Mouse (Mus musculus) embryonic facial prominence, embryonic 13.5 days (tissue): ENCODE measurements around the gene Gm45021. TPM values are rescaled to one million over a fixed set of nuclear protein-coding genes. Genes with fewer than 3 reads are reported as not detected.
A peak's percentile ranks its signal among the peaks of the same experiment; 100 is the strongest.

ENCODE experiments used
- ATAC-seq: fragments of 200-750 bp; cut with Nextera tagmentation; 2 replicates; pipeline ENCODE4 v1.8.0; 2017; ENCODE audit warnings: low read depth; ENCODE audit not compliant: insufficient number of reproducible peaks, insufficient read depth, low FRiP score, low TSS enrichment
- H3K27ac ChIP-seq: fragments of 300-500 bp; sonication (generic); 2 replicates; pipeline ENCODE4 v1.5.1; 2015; ENCODE audit warnings: moderate library complexity, mild to moderate bottlenecking, inconsistent platforms
- H3K27me3 ChIP-seq: fragments of 300-500 bp; sonication (generic); 2 replicates; pipeline ENCODE4 v1.6.1; 2015; ENCODE audit warnings: mild to moderate bottlenecking, inconsistent platforms
- H3K36me3 ChIP-seq: fragments of 300-500 bp; sonication (generic); 2 replicates; pipeline ENCODE4 v1.6.1; 2015; ENCODE audit warnings: mild to moderate bottlenecking, inconsistent platforms
- H3K4me1 ChIP-seq: fragments of 300-500 bp; sonication (generic); 2 replicates; pipeline ENCODE4 v1.6.1; 2015; ENCODE audit warnings: inconsistent platforms
- H3K4me2 ChIP-seq: fragments of 300-500 bp; sonication (generic); 2 replicates; pipeline ENCODE4 v1.6.1; 2015; ENCODE audit warnings: moderate library complexity, mild to moderate bottlenecking, inconsistent platforms
- H3K4me3 ChIP-seq: fragments of 300-500 bp; sonication (generic); 2 replicates; pipeline ENCODE4 v1.5.1; 2015; ENCODE audit warnings: mild to moderate bottlenecking, inconsistent platforms
- H3K9ac ChIP-seq: fragments of 300-500 bp; sonication (generic); 2 replicates; pipeline ENCODE4 v1.6.1; 2015; ENCODE audit warnings: mild to moderate bottlenecking, inconsistent platforms
- H3K9me3 ChIP-seq: fragments of 300-500 bp; sonication (generic); 2 replicates; pipeline ENCODE4 v1.6.1; 2016; ENCODE audit warnings: inconsistent platforms
- WGBS: fragments of 180-500 bp; shearing (Covaris S2); methylation state at CpG from one replicate; pipeline ENCODE4 v1.1.7; 2015; ENCODE audit warnings: mixed read lengths; 5-methylcytosine and 5-hydroxymethylcytosine counted together
- polyA plus RNA-seq: library from polyadenylated mRNA; unstranded; fragments of >200 nt; fragmentation: Nextera tagmentation; extraction: Ambion mirVana; gene quantifications from 2 replicates; pipeline ENCODE4 v1.2.1, GENCODE M21; 2015

The Gm45021 gene
- polyA plus RNA-seq, 1 experiment from 2014 or later, result not detected

DNA sequence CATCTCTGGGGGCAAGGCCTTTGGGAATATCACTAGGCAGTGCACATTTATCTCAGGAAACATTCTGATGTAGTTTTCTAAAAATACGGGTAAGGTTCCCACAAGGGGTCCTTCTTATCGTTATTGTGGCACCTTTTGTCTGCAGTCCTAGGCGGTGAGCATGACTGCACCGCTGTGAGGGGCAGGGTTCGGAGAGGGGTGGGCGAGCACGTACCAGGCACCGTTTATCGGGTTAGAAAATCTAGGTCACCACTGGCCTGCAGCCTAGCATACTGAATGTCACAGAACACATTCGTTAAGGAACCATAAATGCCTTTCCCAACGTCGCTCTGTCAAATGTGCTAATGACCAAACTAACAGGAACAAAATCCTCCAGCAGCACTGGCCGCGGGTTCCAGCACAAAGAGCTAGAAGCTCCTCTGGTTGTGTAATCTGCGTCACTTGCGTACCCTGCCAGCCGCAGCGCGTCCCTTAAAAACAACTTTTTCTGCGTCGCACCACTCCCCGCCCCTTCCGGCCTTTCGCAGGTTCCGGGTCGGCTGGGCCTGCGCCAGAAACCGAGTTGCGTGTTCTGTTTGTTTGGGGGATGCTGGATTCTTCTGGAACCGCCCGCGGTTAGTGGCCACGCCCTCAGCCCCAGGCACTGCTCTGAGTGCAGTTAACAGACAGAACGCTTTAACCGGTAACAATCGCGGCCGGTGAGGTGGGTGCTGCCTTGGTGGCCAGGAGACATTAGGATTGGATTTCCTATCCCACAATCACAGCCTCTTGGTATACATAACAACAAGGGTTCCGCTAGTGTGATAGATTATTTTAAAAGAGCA is 34.9 kb upstream of the Gm45021 start, which contains the start of gene Lrrc61:
Gene Lrrc61 (plus strand): TSS at position 517 of the 824 bp plus-strand sequence.
- H3K27me3 ChIP-seq, result no peaks in the 10 kb centered on the region
- peak within 1 kb of the TSS; percentile 76 for H3K4me2 ChIP-seq
- no peaks in the 10 kb centered on the region for H3K9me3 ChIP-seq
- peaks cover 13% of the 10 kb centered on the region for H3K4me1 ChIP-seq
- peak within 1 kb of the TSS; percentile 80 for H3K9ac ChIP-seq
- peak; percentile 80 for ATAC-seq
- H3K4me3 ChIP-seq, result peak within 1 kb of the TSS; percentile 52
- H3K27ac ChIP-seq, result peak within 1 kb of the TSS; percentile 98
- peaks cover 8% of the 10 kb centered on the region; the same call in 1 of the 2 replicates for H3K36me3 ChIP-seq
- WGBS, result under 1% methylated on average over 39 of the region's 39 CpGs

DNA sequence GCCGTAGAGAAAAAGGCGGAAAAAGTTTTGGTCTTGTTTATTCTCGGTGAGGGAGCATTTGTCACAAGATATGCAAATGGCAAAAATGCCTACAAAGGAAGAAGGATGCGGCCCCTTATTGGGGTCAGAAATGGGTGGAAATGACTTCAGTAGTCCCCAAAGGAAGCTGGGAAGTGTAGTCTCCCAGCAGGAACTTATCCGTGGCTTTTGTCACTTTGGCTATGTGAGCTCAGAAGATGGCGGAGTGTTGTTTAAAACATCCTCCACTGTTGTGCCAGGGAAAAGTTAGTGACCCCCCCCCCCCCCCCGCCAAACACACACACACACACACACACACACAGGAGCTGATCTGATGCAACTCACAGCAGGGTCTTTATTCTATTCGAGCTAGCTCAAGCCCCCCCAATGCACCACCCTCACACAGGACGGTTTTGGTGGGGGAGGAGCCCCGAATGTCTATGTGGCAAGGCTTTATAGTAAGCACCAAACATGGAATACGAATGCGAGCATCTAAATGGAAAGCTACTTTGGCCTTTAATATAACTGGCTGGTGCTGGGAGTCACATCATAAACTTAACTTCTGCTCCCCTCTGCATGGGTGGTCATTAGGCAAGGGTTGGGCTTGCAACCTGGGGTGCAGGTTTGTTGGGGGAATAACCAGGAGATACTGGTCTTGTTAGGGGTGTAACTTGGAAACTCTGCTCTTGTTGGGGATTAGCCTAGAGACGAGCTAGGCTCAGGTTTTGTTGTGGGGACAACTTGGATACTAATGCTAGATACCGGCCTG is 34.1 kb upstream of the Gm45021 start:
- peak overlapping the region; percentile 52 for H3K4me3 ChIP-seq
- peak overlapping the region; percentile 76 for H3K4me2 ChIP-seq

DNA sequence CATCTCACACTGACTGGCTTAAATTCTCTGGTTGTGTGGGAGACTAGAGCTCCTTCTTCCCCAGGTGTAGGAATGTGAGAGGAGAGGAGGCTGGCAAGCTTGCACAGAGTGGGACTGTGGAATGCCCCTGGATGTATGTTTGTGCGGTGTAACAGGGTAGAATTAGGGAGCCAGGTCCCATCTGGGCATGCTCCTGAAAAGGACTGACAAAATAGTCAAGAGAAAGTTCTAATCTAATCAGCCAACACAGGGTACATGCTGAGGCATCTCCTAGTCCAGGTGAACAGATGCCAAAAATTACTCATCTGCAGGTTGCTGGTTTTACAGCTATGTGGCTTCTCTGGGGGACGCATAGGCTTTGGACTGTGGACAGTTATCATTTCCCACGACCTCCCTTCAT is 33.5 kb upstream of the Gm45021 start:
- H3K4me3 ChIP-seq, result no peak overlapping the region
- WGBS, result 86% methylated on average over 3 of the region's 3 CpGs

More for the DNA sequence above, 34.1 kb upstream of the Gm45021 start:
- Histone ChIP-seq H3K27me3 (no peaks in the 10 kb centered on the region), H3K9ac (peak overlapping the region; percentile 80), H3K9me3 (no peaks in the 10 kb centered on the region), H3K4me1 (peaks cover 13% of the 10 kb centered on the region), H3K36me3 (peaks cover 8% of the 10 kb centered on the region; the same call in 1 of the 2 replicates), H3K27ac (peak overlapping the region; percentile 98)
- ATAC-seq, result peak; percentile 69
- 27% methylated on average over 14 of the region's 14 CpGs for WGBS

DNA sequence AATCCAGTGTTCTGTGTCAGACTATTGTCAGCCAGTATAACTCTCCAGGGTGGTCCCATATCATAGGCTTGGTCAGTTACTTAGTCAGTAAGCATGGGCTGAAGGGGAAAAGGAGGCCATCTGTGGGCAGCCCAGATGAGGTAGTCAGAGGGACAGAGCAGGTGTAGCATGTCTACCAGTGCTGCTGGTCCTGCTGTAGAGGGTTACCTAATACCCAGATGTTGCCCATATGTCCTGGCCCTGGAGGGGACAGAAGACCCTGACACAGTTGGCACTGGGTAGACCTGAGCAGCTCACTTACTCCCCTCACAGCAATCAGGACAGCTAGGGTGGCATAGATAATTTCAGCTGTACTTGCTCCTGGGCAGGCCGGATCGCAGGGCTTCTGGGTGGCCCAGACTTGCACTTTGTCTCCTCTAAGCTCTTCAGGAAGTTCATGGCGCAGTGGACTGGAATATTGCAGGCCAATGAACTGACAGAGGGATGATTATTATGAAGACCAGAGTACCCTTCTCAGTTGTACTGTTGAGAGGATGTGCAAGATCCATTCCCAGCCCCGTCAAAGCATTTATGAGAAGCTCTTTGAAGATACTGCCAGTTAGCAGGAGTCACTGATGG is 23.6 kb upstream of the Gm45021 start:
- H3K4me3 ChIP-seq, result no peak overlapping the region
- H3K4me1 ChIP-seq, result peaks cover 14% of the 10 kb centered on the region; the same call in 1 of the 2 replicates
- no peak overlapping the region for H3K27ac ChIP-seq
- H3K4me2 ChIP-seq, result no peak overlapping the region
- no peaks in the 10 kb centered on the region for H3K27me3 ChIP-seq
- 92% methylated on average over 4 of the region's 4 CpGs for WGBS
- no peak for ATAC-seq
- peaks cover 23% of the 10 kb centered on the region for H3K36me3 ChIP-seq
- peaks cover 5% of the 10 kb centered on the region; the same call in 1 of the 2 replicates for H3K9me3 ChIP-seq
- no peak overlapping the region for H3K9ac ChIP-seq

More for the DNA sequence above, 33.5 kb upstream of the Gm45021 start:
- Histone ChIP-seq H3K27me3 (no peaks in the 10 kb centered on the region), H3K27ac (peak overlapping the region; percentile 98), H3K36me3 (peaks cover 10% of the 10 kb centered on the region; the same call in 1 of the 2 replicates), H3K4me2 (peak overlapping the region; percentile 76; the same call in 1 of the 2 replicates), H3K9ac (no peak overlapping the region), H3K4me1 (peaks cover 13% of the 10 kb centered on the region), H3K9me3 (no peaks in the 10 kb centered on the region)
- ATAC-seq, result no peak

DNA sequence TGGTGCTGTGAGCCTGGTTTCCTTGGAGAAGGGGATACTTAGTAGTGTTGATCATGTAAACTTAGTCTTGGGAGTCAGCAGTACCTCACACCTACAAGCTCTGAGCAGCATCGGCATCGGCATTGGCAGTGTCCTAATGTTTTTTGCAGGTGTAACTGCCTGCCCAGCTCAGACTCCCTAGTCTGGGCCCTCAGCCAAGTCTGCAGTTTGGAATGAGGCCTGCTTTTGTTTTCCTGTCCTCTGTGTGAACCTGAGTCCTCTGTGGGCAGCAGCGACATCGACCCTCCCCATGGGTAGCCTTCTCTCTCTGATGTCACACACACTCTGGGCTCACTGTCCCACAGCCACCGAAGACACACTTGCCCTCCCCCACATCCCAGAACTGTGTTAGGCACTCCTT is 23.1 kb upstream of the Gm45021 start:
- Histone ChIP-seq H3K4me1 (peaks cover 14% of the 10 kb centered on the region; the same call in 1 of the 2 replicates), H3K27ac (no peak overlapping the region), H3K27me3 (no peaks in the 10 kb centered on the region), H3K9me3 (peaks cover 5% of the 10 kb centered on the region; the same call in 1 of the 2 replicates), H3K36me3 (peaks cover 23% of the 10 kb centered on the region), H3K4me2 (no peak overlapping the region), H3K4me3 (no peak overlapping the region), H3K9ac (no peak overlapping the region)
- ATAC-seq, result peak; percentile 35; the same call in 1 of the 2 replicates
- WGBS, result 58% methylated on average over 5 of the region's 5 CpGs

DNA sequence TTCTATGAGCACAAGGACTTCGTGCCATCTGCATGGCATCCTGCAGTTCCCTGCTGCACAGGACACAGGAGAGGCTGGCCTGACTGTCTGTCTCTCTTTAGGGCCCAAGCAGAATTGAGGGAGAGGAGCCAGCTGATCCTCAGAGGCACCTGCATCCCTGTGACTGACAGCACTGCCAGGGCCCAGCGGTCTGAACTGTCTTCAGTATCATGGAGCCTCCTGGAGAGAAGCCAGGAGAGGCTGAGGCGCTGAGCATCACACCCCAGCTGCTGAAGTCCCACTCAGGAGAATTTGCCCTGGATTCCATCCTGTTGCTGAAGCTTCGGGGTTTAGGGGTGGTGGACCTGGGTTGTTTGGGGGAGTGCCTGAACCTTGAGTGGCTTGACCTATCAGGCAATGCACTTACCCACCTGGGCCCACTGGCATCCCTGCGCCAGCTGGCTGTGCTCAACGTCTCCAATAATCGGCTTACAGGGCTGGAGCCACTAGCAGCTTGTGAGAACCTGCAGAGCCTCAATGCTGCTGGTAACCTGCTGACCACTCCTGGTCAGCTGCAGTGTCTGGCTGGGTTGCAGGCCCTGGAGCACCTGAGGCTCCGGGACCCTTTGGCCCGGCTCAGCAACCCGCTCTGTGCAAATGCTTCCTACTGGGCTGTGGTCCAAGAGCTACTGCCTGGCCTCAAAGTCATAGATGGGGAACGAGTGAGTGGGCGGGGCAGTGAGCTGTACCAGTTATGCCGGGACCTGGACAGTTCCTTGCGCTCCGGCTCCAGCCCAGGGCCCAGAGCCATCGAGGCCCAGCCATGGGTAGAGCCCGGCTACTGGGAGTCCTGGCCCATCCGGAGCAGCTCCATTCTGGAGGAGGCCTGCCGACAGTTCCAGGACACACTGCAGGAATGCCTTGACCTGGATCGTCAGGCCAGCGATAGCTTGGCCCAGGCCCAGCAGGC is 21.1 kb upstream of the Gm45021 start:
- Histone ChIP-seq H3K36me3 (peaks cover 22% of the 10 kb centered on the region), H3K4me3 (no peak overlapping the region), H3K27me3 (no peaks in the 10 kb centered on the region), H3K4me2 (no peak overlapping the region), H3K9me3 (peaks cover 5% of the 10 kb centered on the region; the same call in 1 of the 2 replicates), H3K27ac (no peak overlapping the region), H3K4me1 (peaks cover 14% of the 10 kb centered on the region; the same call in 1 of the 2 replicates), H3K9ac (no peak overlapping the region)
- ATAC-seq, result no peak
- 85% methylated on average over 21 of the region's 21 CpGs for WGBS

DNA sequence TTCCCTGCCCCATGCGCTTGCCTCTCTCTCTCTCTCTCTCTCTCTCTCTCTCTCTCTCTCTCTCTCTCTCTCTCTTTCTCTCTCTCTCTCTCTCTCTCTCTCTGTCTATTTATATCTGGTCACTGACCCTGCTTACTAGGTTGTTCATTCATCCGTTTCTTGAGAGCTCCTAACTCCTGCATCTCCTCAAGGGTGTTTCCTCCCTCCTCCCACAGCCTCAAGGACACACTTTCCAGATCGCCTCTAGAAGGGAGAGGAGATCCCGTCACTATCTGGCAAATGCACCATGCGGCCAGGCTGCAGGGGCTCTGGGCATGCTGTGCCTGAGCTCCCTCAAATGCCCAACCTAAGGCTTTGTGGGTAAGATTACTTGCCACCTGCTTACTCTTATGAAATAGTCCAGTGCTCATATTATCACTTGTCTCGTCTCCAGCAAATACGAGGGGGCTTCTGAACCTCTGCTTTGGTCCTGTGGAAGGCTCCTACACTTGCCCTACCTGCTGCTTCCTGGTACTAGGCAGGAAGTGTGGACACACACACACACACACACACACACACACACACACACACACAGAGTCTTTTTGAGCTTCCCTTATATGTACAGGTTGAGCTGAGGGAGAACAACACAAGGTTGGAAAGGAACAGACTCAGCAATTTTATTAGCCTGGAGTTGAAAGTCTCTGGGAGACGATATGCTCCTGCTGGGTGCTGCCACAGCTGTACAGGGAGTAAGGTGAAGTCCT is 20.2 kb upstream of the Gm45021 start:
- no peak overlapping the region for H3K4me2 ChIP-seq
- 88% methylated on average over 8 of the region's 8 CpGs for WGBS
- peaks cover 14% of the 10 kb centered on the region; the same call in 1 of the 2 replicates for H3K4me1 ChIP-seq
- peaks cover 5% of the 10 kb centered on the region; the same call in 1 of the 2 replicates for H3K9me3 ChIP-seq
- no peak overlapping the region for H3K27ac ChIP-seq
- H3K36me3 ChIP-seq, result peaks cover 17% of the 10 kb centered on the region
- no peak for ATAC-seq
- H3K9ac ChIP-seq, result no peak overlapping the region
- H3K4me3 ChIP-seq, result no peak overlapping the region
- H3K27me3 ChIP-seq, result no peaks in the 10 kb centered on the region

DNA sequence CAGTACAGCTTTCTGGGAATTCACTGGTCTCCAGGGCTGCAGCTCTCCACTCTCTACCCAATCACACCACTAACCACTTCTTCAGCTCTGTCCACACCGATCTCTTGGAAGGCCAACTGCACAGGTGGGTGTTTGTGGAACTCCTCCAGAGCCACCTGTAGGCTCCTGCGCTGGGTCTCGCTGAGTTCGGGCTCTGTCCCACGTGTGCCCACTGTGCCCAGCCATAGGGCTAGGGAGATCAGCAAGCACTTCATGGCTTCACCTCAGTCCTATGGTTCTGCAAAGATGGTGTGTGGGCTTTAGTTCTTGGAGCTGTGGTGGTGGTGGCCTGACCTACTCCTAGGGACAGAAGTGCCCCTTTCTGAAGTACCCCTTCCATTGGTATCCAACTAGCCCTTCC is 17.4 kb upstream of the Gm45021 start:
- H3K4me3 ChIP-seq, result no peak overlapping the region
- H3K4me2 ChIP-seq, result no peak overlapping the region
- ATAC-seq, result no peak
- 93% methylated on average over 5 of the region's 5 CpGs for WGBS
- H3K36me3 ChIP-seq, result peaks cover 7% of the 10 kb centered on the region
- peaks cover 5% of the 10 kb centered on the region; the same call in 1 of the 2 replicates for H3K9me3 ChIP-seq
- H3K4me1 ChIP-seq, result peaks cover 5% of the 10 kb centered on the region; the same call in 1 of the 2 replicates
- H3K27ac ChIP-seq, result no peak overlapping the region
- H3K9ac ChIP-seq, result no peak overlapping the region
- H3K27me3 ChIP-seq, result no peaks in the 10 kb centered on the region

DNA sequence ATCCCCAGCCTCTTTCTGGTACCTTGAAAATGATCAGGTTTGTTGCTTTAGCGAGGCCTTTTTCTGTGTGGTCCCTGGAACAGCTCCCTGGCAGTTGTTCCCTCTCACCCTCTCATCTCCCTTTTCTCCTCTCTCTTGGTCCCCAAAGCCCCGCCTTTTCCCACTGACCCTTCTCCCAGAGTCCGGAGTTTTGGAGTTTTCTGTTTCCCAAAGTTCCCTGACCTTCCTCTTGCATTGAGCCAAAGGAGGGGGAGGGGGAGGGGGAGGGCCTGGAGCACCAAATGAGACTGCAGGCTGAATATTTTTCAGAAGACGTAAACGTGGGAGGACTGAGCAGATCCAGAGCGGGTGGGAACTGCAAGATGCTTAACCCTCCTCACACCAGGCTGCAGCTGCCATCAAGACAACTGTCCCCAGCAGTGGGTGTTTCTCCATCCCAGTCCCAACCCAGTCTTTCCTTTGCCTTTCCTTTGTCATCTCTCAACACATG is 16.8 kb upstream of the Gm45021 start, which contains the start of gene Rarres2:
Gene Rarres2 (minus strand): TSS at position 218 of the 490 bp plus-strand sequence.
- no peak within 1 kb of the TSS for H3K27ac ChIP-seq
- no peak for ATAC-seq
- H3K27me3 ChIP-seq, result no peaks in the 10 kb centered on the region
- peaks cover 5% of the 10 kb centered on the region; the same call in 1 of the 2 replicates for H3K9me3 ChIP-seq
- WGBS, result 18% methylated on average over 6 of the region's 6 CpGs
- peaks cover 7% of the 10 kb centered on the region for H3K36me3 ChIP-seq
- no peak within 1 kb of the TSS for H3K9ac ChIP-seq
- no peak within 1 kb of the TSS for H3K4me2 ChIP-seq
- H3K4me1 ChIP-seq, result peaks cover 5% of the 10 kb centered on the region; the same call in 1 of the 2 replicates
- no peak within 1 kb of the TSS for H3K4me3 ChIP-seq
